Mouse (Mus musculus) megakaryocyte, embryonic 14.5 days (primary cell): ENCODE measurements at regions not wholly inside any gene's neighbourhood (a gene's known extent, or its start where the extent isn't known, plus 50 kb on each side); places are given as distances from the start of the nearest gene placed in this dataset.

Experiments
- FLI1 ChIP-seq: IDR thresholded peaks from 2 replicates; pipeline ENCODE4 v1.6.1; 2012; ENCODE audit warnings: low read length, inconsistent platforms, mixed read lengths
- GATA1 ChIP-seq: IDR thresholded peaks from 3 replicates; pipeline ENCODE4 v1.6.1; 2012; ENCODE audit warnings: mixed read lengths, low read length, inconsistent platforms, borderline replicate concordance

DNA sequence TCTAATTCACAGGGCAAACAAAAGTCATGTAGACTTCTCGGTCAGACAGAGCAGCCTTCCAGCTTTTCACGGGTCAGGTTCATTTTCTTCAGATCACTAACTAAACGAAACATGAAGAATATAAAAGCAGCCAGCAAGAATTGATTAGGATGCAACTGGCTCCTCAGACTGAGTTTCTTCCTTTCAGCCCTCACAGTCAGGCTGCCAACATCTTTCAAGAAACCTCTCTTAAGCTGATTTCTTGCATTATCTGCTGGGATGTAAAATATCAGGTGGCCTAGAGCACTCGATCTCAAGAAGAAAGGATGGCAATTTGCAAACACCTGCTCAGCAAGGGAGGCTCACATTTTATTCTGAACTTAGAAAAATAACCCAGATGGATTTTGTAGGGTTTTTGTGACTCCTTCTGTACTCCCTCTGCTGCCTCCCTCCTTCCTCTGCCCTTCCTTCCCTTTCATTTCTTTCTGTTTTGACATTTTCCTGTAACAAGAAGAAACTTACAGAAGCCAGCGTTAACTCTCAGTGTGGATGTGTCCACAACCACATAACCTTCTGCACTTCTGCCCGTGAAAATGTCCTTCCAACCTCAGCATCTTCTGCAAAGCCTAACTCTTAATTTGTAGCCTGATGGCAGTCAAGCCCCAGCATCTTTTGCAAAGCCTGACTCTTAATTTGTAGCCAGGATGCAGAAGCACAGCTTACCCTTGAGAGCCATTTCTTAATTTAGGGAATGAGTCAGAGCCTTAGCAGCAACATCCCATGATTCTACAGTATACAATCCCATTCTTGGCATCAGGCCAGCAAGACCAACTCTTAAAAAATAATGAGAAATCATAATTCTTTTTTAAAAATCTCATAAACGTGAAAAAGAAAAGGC lies 82.7 kb upstream of the Map9 start:
- TF ChIP-seq GATA1 (no peak), FLI1 (no peak)
